Mouse (Mus musculus) limb, embryonic 10.5 days (tissue): ENCODE measurements around the gene Wdr13. TPM values are rescaled to one million over a fixed set of nuclear protein-coding genes. Genes with fewer than 3 reads are reported as not detected.

Source experiments
- polyA plus RNA-seq: library from polyadenylated mRNA; unstranded; fragments of >200 nt; fragmentation: Nextera tagmentation; extraction: Ambion mirVana; gene quantifications from 2 replicates; pipeline ENCODE4 v1.2.1, GENCODE M21; 2016

The Wdr13 gene
- polyA plus RNA-seq, 1 experiment from 2014 or later, result 18.7 TPM

Other genes starting within 250 kb of the Wdr13 start
- gene Slc35a2, start 248.9 kb downstream of the Wdr13 start, polyA plus RNA-seq, result 23.3 and 24.0 TPM in 2 replicates
- 131 and 140 TPM in 2 replicates for gene Pqbp1, start 233.6 kb downstream of the Wdr13 start, polyA plus RNA-seq
- gene Timm17b, start 233.5 kb downstream of the Wdr13 start, polyA plus RNA-seq, result 167 and 187 TPM in 2 replicates
- not detected in 2 replicates for gene Gm10491, start 225.1 kb downstream of the Wdr13 start, polyA plus RNA-seq
- not detected in 2 replicates for gene Gm10490, start 223.3 kb downstream of the Wdr13 start, polyA plus RNA-seq
- 0.06 and 0.13 TPM in 2 replicates for gene Pcsk1n, start 213.1 kb downstream of the Wdr13 start, polyA plus RNA-seq
- not detected in 2 replicates for gene Eras, start 204.3 kb downstream of the Wdr13 start, polyA plus RNA-seq
- gene Hdac6, start 185.0 kb downstream of the Wdr13 start, polyA plus RNA-seq, result 39.6 and 52.8 TPM in 2 replicates
- 4.1 and 6.3 TPM in 2 replicates for gene Gata1, start 154.8 kb downstream of the Wdr13 start, polyA plus RNA-seq
- gene Glod5, start 114.4 kb downstream of the Wdr13 start, polyA plus RNA-seq, result not detected in 2 replicates
- gene Suv39h1, start 58.1 kb downstream of the Wdr13 start, polyA plus RNA-seq, result 106 and 111 TPM in 2 replicates
- 0.14 and 0.18 TPM in 2 replicates for gene Was, start 42.4 kb downstream of the Wdr13 start, polyA plus RNA-seq
- 505 and 510 TPM in 2 replicates for gene Rbm3, start 13.0 kb upstream of the Wdr13 start, polyA plus RNA-seq
- gene Tbc1d25, start 43.3 kb upstream of the Wdr13 start, polyA plus RNA-seq, result 12.5 and 12.7 TPM in 2 replicates
- gene Ebp, start 60.6 kb upstream of the Wdr13 start, polyA plus RNA-seq, result 23.5 and 25.7 TPM in 2 replicates
- gene Porcn, start 73.6 kb upstream of the Wdr13 start, polyA plus RNA-seq, result 8.9 and 12.5 TPM in 2 replicates
- gene Ftsj1, start 119.5 kb upstream of the Wdr13 start, polyA plus RNA-seq, result 56.9 and 59.6 TPM in 2 replicates
- gene Slc38a5, start 138.2 kb upstream of the Wdr13 start, polyA plus RNA-seq, result 3.5 and 4.3 TPM in 2 replicates
- not detected in 2 replicates for gene Ssxb10, start 194.5 kb upstream of the Wdr13 start, polyA plus RNA-seq
- gene Ssxb9, start 234.1 kb upstream of the Wdr13 start, polyA plus RNA-seq, result not detected in 2 replicates